Mouse (Mus musculus) layer of hippocampus, adult 2 months (tissue): ENCODE results near the gene Gm21188. TPM values are rescaled to one million over a fixed set of nuclear protein-coding genes. Genes with fewer than 3 reads are reported as not detected.
"Not testable (repeated sequence)": the region's sequence is repeated elsewhere in the genome, so short reads cannot be mapped to it uniquely, and the experiment has no call there.

ENCODE experiments used
- DNase-seq, 2 experiments: peaks; one replicate each; pipeline ENCODE4 v3.0.0; 2022; ENCODE audit warnings: low spot score in 2 of 2
- H3K27ac ChIP-seq: fragments of 200-600 bp; 2 replicates; pipeline ENCODE4 v1.8.1; 2022
- H3K4me3 ChIP-seq: fragments of 200-600 bp; 2 replicates; pipeline ENCODE4 v1.8.1; 2022; ENCODE audit warnings: mild to moderate bottlenecking
- long read RNA-seq, 2 experiments: library from polyadenylated mRNA; stranded (forward); transcript quantifications; one replicate each; pipeline ENCODE4 v2.0.0; 2021; ENCODE audit warnings: borderline mapping rate in 2 of 2
- total RNA-seq, 2 experiments: library from RNA; stranded (reverse); gene quantifications; 2 replicates each; pipeline ENCODE4 v1.2.3; 2021

Gm21188 gene
- not detected for total RNA-seq
- long read RNA-seq, experiment 1, partial matches to known transcripts = 0 of 2 reads
- long read RNA-seq, experiment 1, other reads (novel, unspliced or antisense) = 2 of 2 reads
- long read RNA-seq, experiment 2, partial matches to known transcripts = 0 of 3 reads
- long read RNA-seq, experiment 2, other reads (novel, unspliced or antisense) = 3 of 3 reads

- H3K27ac ChIP-seq, H3K4me3 ChIP-seq, DNase-seq: not testable (repeated sequence)
These were observed at the start of gene Gm21188 for GRCm38 (mm10) chr13:120052085-120052484. Gene Gm21188 (minus strand): TSS chr13:120052194.

DNA sequence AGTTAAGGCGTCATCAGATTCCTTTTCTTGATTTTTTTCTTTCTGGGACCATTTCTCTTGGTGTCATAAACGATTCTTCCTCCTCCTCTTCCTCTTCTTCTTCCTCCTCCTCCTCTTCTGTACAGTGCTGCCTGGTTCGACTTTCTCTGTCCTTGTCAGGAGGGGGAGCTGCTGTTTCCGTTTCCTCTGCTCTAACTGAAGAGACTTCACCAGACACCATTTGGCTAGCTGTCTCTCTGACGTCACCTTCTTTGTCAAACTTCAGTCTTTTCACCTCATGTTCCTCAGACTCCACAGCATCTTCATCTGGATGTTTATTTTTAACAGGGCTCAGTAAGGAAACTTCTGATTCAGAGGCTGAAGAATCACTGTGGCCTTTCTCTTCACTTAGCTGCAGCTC, 47.3 kb upstream of the Gm21188 start:
- DNase-seq, H3K27ac ChIP-seq, H3K4me3 ChIP-seq: not testable (repeated sequence)

DNA sequence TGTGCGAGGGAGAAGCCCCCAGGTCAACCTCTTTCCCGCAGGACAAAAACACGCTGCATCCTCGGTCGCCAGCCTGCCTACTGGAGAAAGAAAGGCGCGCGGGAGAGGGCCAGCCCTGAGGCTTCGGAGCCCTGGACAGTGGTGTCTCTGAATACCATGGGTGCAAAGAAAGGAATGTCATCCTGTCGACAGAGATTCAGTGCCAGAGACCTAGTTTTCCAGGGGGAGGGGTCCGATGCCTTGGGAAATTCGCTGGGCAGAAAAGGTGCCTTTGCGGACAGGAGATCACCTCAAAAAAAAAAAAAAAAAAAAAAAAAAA, 44.9 kb upstream of the Gm21188 start:
- not testable (repeated sequence) for H3K27ac ChIP-seq, H3K4me3 ChIP-seq, DNase-seq

DNA sequence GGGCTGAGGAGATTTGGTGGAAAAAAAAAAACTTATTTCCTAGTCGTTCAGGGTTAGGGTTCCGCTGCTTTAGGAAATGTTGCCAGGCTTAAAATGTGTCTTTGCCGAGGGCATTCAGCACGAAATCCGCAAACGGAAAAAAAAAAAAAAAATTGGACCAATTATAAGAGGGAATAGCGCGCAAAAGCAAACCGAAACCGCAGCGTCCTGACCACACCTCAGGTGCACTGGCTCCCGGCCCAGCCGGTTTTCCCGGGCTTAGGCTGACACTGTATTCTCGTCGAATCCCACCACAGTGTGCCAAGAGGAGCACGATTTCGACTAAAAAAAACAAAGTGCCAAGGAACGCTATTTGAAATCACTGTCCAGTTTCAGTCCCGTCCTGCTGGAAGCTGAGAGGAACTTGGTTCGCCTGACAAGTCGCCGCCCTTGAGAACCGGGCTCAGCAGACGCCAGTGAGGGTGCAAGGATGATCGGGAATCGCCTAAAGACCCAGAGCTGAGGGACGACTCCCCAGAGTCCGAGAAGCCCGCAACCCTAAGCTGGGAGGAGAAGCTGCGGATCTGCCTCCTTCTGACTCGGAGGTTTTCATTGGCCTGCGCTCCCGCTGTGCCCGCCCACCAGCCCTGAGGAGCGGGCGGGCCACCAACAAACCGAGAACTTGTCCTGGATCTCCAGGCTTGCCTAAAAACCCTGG, 44.4 kb upstream of the Gm21188 start:
- not testable (repeated sequence) for DNase-seq, H3K4me3 ChIP-seq, H3K27ac ChIP-seq

DNA sequence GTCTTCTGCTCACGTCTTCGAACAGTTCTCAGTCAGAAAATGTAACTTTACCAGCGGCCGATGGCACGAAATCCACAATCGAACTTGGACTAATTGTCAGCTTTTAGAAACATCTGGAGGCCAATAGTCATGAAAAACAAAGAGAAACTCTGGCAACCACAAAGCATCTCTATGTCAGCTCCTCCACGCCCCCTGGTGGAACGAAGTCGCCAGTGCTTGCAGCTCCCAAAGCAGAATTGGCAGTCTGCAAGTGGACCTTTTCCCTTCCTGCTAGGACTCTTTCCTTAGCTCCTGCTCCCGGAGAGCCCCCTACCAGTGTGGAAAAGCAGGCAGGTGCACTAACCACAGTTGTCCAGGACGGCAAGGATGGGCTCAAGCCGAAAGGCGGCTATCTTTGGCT, 41.0 kb upstream of the Gm21188 start:
- not testable (repeated sequence) for DNase-seq, H3K4me3 ChIP-seq, H3K27ac ChIP-seq

GRCm38 (mm10) chr13:120079644-120080043, 27.6 kb upstream of the Gm21188 start:
- not testable (repeated sequence) for DNase-seq, H3K27ac ChIP-seq, H3K4me3 ChIP-seq

GRCm38 (mm10) chr13:120070878-120071277, 18.9 kb upstream of the Gm21188 start:
- not testable (repeated sequence) for H3K4me3 ChIP-seq, DNase-seq, H3K27ac ChIP-seq

- H3K27ac ChIP-seq, H3K4me3 ChIP-seq, DNase-seq: not testable (repeated sequence)
These were observed 18.1 kb upstream of the Gm21188 start for GRCm38 (mm10) chr13:120070012-120070598.

DNA sequence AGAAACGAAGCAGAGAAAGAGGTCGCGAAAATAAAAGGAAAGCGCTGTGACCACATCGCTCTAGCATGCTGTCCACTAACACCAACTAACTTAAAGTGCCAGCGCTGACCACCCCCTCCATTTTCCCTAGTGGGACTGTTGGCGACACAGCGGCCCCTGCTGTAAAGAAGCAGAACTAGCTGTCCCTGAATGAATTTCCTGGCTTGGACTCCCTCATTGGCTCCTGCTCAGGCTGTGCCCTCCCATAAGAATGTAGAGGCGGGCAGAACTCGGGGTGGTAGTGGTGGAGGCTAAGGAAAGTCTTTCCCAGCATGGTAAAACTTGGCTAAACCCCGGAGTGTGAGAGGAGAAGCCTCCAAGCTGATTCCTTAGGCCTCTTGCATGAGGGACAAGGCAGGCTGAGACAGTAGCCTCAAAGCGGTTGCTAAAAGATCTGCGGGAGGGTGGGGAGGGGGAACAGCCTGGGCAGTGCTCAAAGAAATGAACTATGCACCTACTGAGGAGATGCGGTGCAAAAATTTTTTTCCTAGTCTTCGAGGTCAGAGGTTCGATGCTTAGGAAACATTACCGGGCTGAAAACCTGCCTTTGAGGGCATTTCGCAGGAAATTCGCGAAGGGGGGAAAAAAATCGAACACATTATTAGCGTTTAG, 11.6 kb upstream of the Gm21188 start:
- not testable (repeated sequence) for H3K27ac ChIP-seq, DNase-seq

GRCm38 (mm10) chr13:120062903-120063302, 10.9 kb upstream of the Gm21188 start:
- not testable (repeated sequence) for H3K27ac ChIP-seq

More for the DNA sequence above, 11.6 kb upstream of the Gm21188 start:
- H3K4me3 ChIP-seq = not testable (repeated sequence)

GRCm38 (mm10) chr13:120048608-120049007, 3.4 kb downstream of the Gm21188 start:
- DNase-seq, H3K27ac ChIP-seq, H3K4me3 ChIP-seq: not testable (repeated sequence)

More at GRCm38 (mm10) chr13:120062903-120063302, 10.9 kb upstream of the Gm21188 start:
- not testable (repeated sequence) for DNase-seq, H3K4me3 ChIP-seq

GRCm38 (mm10) chr13:120048186-120048585, 3.8 kb downstream of the Gm21188 start:
- H3K4me3 ChIP-seq, H3K27ac ChIP-seq, DNase-seq: not testable (repeated sequence)

GRCm38 (mm10) chr13:120046422-120047209, 5.4 kb downstream of the Gm21188 start:
- not testable (repeated sequence) for H3K27ac ChIP-seq, H3K4me3 ChIP-seq, DNase-seq
